15 mouse cellular contexts compared by ENCODE assay signal in genomic region chr2:46666084-46666989, GRCm38 (mm10).
DNase-seq lines count a peak whose midpoint lies in the region; ATAC-seq and TF ChIP-seq lines count a peak whose summit lies in the region.
"Had no signal": no experiment of that assay in that cellular context is flagged by ENCODE, and none has a peak within 500 bp of the region (broad histone marks: within the 10 kb centered on the region; RNA-seq: fewer than 3 reads in every experiment).

No protein-coding gene starts in this region.

- DNase-seq in cerebellum, adult 9-10 months = peak; percentile 6
- no peak for DNase-seq in cerebellum, adult 11 months
- no peak for DNase-seq in lung, postnatal 0 days (ENCODE audit: low spot score)
- DNase-seq in lung, postnatal 14 days = no peak
- no peak for DNase-seq in midbrain, embryonic 10.5 days (ENCODE audit: low spot score)
- DNase-seq in heart, postnatal 10 days = no peak
- DNase-seq in left cerebral cortex, postnatal 36 days (ENCODE audit: low spot score in 2 of 2) = no peak
- no peak for DNase-seq in right cerebral cortex, postnatal 25 days
- DNase-seq: adrenal gland, postnatal 14 days; cerebellum, adult 18-20 months; heart, adult 18-20 months had no signal

- H3K36me3 ChIP-seq in lung, postnatal 0 days (ENCODE audit: insufficient read depth, low read length) = no peaks in the 10 kb centered on the region
- H3K36me3 ChIP-seq in midbrain, embryonic 10.5 days = no peaks in the 10 kb centered on the region
- H3K36me3 ChIP-seq: embryonic facial prominence, embryonic 13.5 days; kidney, embryonic 15.5 days had no signal

- H3K27me3 ChIP-seq in lung, postnatal 0 days (replicated peaks; ENCODE audit: insufficient read depth, low read length) = no peaks in the 10 kb centered on the region
- H3K27me3 ChIP-seq in midbrain, embryonic 10.5 days (ENCODE audit: low read depth, poor library complexity, severe bottlenecking) = no peaks in the 10 kb centered on the region
- H3K27me3 ChIP-seq: embryonic facial prominence, embryonic 13.5 days; kidney, embryonic 15.5 days; megakaryocyte, embryonic 14.5 days had no signal

- no peak for TF ChIP-seq CTCF in lung, postnatal 0 days (IDR thresholded peaks at IDR 0.05)

- no peaks in the 10 kb centered on the region for H3K4me1 ChIP-seq in lung, postnatal 0 days (ENCODE audit: insufficient read depth, low read depth, low read length)
- H3K4me1 ChIP-seq in midbrain, embryonic 10.5 days = peaks cover 53% of the 10 kb centered on the region
- H3K4me1 ChIP-seq: megakaryocyte, embryonic 14.5 days had no signal

- TF ChIP-seq EP300 in lung, postnatal 0 days (IDR thresholded peaks at IDR 0.05) = 0 out of 2 replicates have a peak, but pooled peaks have one; percentile 10

- 54% methylated on average over 10 of the region's 10 CpGs for WGBS in lung, postnatal 0 days
- WGBS in midbrain, embryonic 10.5 days = 51% methylated on average over 10 of the region's 10 CpGs

- ATAC-seq in lung, postnatal 0 days = no peak

- H3K4me3 ChIP-seq in lung, postnatal 0 days (ENCODE audit: low read depth, low read length) = no peak overlapping the region
- no peak overlapping the region for H3K4me3 ChIP-seq in midbrain, embryonic 10.5 days
- H3K4me3 ChIP-seq: embryonic facial prominence, embryonic 13.5 days; kidney, embryonic 15.5 days; megakaryocyte, embryonic 14.5 days had no signal

- H3K9me3 ChIP-seq in lung, postnatal 0 days (ENCODE audit: low read length) = no peaks in the 10 kb centered on the region
- H3K9me3 ChIP-seq in midbrain, embryonic 10.5 days (replicated peaks) = no peaks in the 10 kb centered on the region
- H3K9me3 ChIP-seq: embryonic facial prominence, embryonic 13.5 days; kidney, embryonic 15.5 days; megakaryocyte, embryonic 14.5 days had no signal

- no peak overlapping the region for H3K4me2 ChIP-seq in lung, postnatal 0 days (replicated peaks; ENCODE audit: low read depth, low read length)
- H3K4me2 ChIP-seq: embryonic facial prominence, embryonic 13.5 days; kidney, embryonic 15.5 days had no signal

- no peak overlapping the region for H3K27ac ChIP-seq in lung, postnatal 0 days (ENCODE audit: low read length)
- peak overlapping the region; percentile 55 for H3K27ac ChIP-seq in midbrain, embryonic 10.5 days (replicated peaks)
- H3K27ac ChIP-seq: embryonic facial prominence, embryonic 13.5 days; kidney, embryonic 15.5 days; liver, embryonic 14.5 days had no signal

- H3K9ac ChIP-seq in lung, postnatal 0 days (replicated peaks; ENCODE audit: low read depth) = no peak overlapping the region
- H3K9ac ChIP-seq: embryonic facial prominence, embryonic 13.5 days; kidney, embryonic 15.5 days; liver, embryonic 14.5 days had no signal

- intact Hi-C loops in heart, postnatal 10 days (cut with DNase I) = no loop called here
- intact Hi-C loops in left cerebral cortex, postnatal 36 days (cut with DNase I) = no loop called here
